Mouse (Mus musculus) frontal cortex, postnatal 14 days (tissue): Measurements from ENCODE around the gene Olfr228.
"Not testable (repeated sequence)": the region's sequence is repeated elsewhere in the genome, so short reads cannot be mapped to it uniquely, and the experiment has no call there.

Source experiments
- DNase-seq, 2 experiments: peaks; one replicate each; pipeline ENCODE4 v3.0.0; 2022; ENCODE audit warnings: low spot score in 2 of 2

The Olfr228 gene

DNA sequence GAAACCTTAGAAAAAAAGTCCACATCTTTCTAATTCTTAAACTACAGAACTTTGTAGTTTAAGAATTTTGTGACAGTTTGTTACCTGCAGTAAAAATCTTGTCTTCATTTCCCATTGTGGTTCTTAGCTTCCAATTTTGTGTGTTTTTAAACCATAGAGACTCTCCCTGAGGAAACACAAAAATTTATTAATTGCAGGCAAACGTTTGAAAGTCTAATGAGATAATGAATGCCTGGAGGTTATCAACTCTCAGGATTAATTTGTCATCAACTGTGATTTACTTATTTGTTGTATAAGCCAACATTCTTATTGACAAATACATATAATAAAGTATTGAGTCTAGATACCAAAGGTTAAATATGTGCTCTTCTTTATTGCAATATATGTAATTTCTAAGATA, at the start of gene Olfr228:
Gene Olfr228, minus strand, starts transcription at position 101 of the 400 bp plus-strand sequence.
- no peak for DNase-seq

DNA sequence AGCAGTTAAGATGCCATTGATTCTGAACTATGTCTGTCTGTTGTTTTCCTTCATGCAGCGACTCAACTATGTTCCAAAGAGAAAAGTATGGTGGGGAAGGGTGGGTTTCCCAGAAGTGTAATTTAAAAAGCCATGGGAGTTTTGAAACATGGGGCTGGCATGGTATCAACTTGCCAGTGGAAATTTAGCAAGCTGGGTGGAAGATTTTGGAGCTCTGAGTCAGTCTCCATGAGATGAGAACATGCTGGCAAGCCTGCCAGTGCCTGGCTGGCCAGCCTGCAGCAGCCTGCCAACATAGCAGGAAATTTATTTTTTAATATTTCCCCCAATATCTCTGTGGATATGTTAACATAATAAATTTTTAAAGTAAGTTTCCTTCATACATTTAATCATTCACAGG, 43.8 kb upstream of the Olfr228 start:
- no peak for DNase-seq

- DNase-seq, result no peak
These were observed 21.0 kb upstream of the Olfr228 start, which contains the start of gene Olfr1076 for GRCm38 (mm10) chr2:86508161-86508560. Gene Olfr1076, plus strand, starts transcription at chr2:86508461.

- peak; percentile 5 to 36 for DNase-seq
These were observed 22.6 kb downstream of the Olfr228 start for GRCm38 (mm10) chr2:86464442-86465109.

- no peak for DNase-seq
These were observed 26.8 kb downstream of the Olfr228 start for GRCm38 (mm10) chr2:86460434-86460833.

DNA sequence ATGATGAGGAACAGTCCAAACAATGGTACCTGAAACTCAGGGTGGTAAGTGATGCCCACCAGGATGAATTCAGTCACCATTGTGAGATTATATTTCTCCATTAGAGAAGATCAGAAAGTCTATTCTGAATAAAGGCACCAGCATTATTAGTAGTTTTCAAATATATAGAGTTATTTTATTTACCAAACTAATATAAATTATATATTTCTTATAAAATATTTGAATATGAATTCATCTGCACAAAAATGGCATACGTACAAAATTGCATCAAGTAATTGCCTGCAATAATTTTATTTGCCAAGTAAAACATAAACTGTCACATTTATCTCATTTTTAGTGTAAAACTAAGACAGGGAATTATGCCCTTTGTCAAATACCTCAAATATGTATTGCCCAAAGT, 31.0 kb downstream of the Olfr228 start, which contains the start of gene Olfr1066:
Gene Olfr1066, minus strand, starts transcription at position 101 of the 400 bp plus-strand sequence.
- DNase-seq, result no peak

- DNase-seq, result not testable (repeated sequence)
These were observed 36.7 kb downstream of the Olfr228 start, which contains the start of gene Olfr1065 for GRCm38 (mm10) chr2:86450491-86450890. Gene Olfr1065, minus strand, starts transcription at chr2:86450591.

DNA sequence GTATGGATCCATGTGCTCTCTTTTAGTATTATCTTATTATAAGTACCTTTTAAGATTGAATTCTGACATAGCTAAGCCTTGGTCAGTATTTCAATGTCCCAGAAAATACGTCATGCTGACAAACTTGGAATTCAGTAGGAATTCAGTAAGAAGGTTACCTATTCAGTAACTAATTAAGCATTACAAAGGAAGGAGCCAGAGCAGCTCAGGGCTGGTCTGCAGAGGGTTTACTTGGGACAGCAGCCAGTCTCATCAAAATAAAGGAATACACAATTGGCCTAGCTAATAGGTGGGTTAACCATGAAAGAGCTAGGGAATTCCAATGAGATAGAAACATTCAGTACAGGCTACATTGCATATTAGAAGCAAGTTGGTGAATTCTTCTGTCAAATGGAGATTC, 45.1 kb downstream of the Olfr228 start:
- DNase-seq, result not testable (repeated sequence)
